Mouse (Mus musculus): ENCODE data around the gene Olfr742. TPM values are rescaled to one million over a fixed set of nuclear protein-coding genes. Genes with fewer than 3 reads are reported as not detected.

The Olfr742 gene
- polyA plus RNA-seq (2014; fragmentation: Illumina TruSeq; extraction: RNeasy Lipid Tissue Mini Kit (QIAGEN cat#74804); ENCODE audit: insufficient read depth, low read depth, low replicate concordance): not detected

DNA sequence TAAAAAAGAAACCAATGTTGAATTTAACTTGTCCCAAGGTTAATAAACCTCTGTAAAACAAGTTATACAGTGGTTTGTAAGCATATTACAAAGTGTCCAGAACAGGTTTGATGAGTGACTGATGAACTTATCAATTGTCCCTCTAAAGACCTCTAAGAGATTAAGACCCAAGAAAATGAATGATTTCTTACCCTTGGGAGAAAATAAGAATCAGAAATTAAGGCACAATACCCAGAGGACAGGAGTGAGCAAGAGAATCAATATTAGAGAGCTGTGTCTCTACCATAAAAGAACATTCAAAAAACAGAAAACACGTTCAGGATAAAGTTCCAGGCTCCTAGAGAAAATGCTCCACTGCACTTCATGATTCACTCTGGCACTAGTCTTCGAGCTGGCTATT lies at the start of gene Olfr742:
Gene Olfr742, plus strand, starts transcription at position 301 of the 400 bp plus-strand sequence.

DNA sequence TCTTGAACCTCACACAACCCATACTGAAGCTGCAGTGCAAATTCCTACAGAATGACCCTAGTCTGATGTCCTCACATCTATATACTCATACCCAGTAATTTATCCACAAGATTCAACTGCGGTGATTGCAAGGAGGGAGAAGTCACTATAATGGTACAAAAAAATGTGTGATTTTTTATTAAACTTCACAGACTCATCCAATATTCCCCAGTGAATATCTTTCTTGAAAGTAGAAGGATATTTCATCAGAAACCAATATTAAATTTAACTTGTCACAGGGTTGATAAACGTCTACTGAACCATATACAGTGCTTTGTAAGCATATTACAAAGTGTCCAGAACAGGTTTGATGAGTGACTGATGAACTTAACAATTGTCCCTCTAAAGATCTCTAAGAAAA lies 31.0 kb upstream of the Olfr742 start, which contains the start of gene Olfr741:
Gene Olfr741, plus strand, starts transcription at position 301 of the 400 bp plus-strand sequence.

DNA sequence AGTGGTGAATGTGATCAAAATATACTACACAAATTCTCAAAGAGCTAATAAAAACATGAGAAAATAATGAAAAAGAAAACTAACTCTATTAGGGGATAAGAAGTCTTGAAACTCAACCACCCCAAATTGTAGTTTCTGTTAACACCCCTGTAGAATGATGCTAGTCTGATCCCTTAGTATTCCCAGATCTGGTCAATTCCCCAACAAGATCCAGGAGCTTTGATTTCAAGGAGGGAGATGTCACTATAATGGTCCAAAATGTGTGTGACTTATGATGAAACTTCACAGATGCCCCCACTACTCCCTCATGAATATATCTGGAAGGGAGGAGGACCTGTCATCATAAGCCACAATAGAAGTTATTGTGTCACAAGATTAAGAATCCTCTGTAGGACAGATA lies 18.1 kb downstream of the Olfr742 start, which contains the start of gene Olfr743:
Gene Olfr743, plus strand, starts transcription at position 301 of the 400 bp plus-strand sequence.

Other genes starting within 250 kb of the Olfr742 start
- not detected for gene Olfr732, start 219.4 kb upstream of the Olfr742 start, polyA plus RNA-seq (2014; fragmentation: Illumina TruSeq; extraction: RNeasy Lipid Tissue Mini Kit (QIAGEN cat#74804); ENCODE audit: insufficient read depth, low read depth, low replicate concordance)
- not detected for gene Olfr733, start 202.1 kb upstream of the Olfr742 start, polyA plus RNA-seq (2014; fragmentation: Illumina TruSeq; extraction: RNeasy Lipid Tissue Mini Kit (QIAGEN cat#74804); ENCODE audit: insufficient read depth, low read depth, low replicate concordance)
- gene Olfr734, start 176.8 kb upstream of the Olfr742 start, polyA plus RNA-seq (2014; fragmentation: Illumina TruSeq; extraction: RNeasy Lipid Tissue Mini Kit (QIAGEN cat#74804); ENCODE audit: insufficient read depth, low read depth, low replicate concordance): not detected
- not detected for gene Olfr735, start 154.7 kb upstream of the Olfr742 start, polyA plus RNA-seq (2014; fragmentation: Illumina TruSeq; extraction: RNeasy Lipid Tissue Mini Kit (QIAGEN cat#74804); ENCODE audit: insufficient read depth, low read depth, low replicate concordance)
- gene Tlr11, start 145.7 kb upstream of the Olfr742 start, polyA plus RNA-seq (2014; fragmentation: Illumina TruSeq; extraction: RNeasy Lipid Tissue Mini Kit (QIAGEN cat#74804); ENCODE audit: insufficient read depth, low read depth, low replicate concordance): 0.20 TPM
- not detected for gene Olfr736, start 122.4 kb upstream of the Olfr742 start, polyA plus RNA-seq (2014; fragmentation: Illumina TruSeq; extraction: RNeasy Lipid Tissue Mini Kit (QIAGEN cat#74804); ENCODE audit: insufficient read depth, low read depth, low replicate concordance)
- gene Olfr738, start 96.0 kb upstream of the Olfr742 start, polyA plus RNA-seq (2014; fragmentation: Illumina TruSeq; extraction: RNeasy Lipid Tissue Mini Kit (QIAGEN cat#74804); ENCODE audit: insufficient read depth, low read depth, low replicate concordance): not detected
- gene Olfr739, start 85.0 kb upstream of the Olfr742 start, polyA plus RNA-seq (2014; fragmentation: Illumina TruSeq; extraction: RNeasy Lipid Tissue Mini Kit (QIAGEN cat#74804); ENCODE audit: insufficient read depth, low read depth, low replicate concordance): not detected
- gene Olfr740, start 58.1 kb upstream of the Olfr742 start, polyA plus RNA-seq (2014; fragmentation: Illumina TruSeq; extraction: RNeasy Lipid Tissue Mini Kit (QIAGEN cat#74804); ENCODE audit: insufficient read depth, low read depth, low replicate concordance): not detected
- gene Olfr741, start 30.9 kb upstream of the Olfr742 start, polyA plus RNA-seq (2014; fragmentation: Illumina TruSeq; extraction: RNeasy Lipid Tissue Mini Kit (QIAGEN cat#74804); ENCODE audit: insufficient read depth, low read depth, low replicate concordance): not detected
- gene Olfr743, start 18.2 kb downstream of the Olfr742 start, polyA plus RNA-seq (2014; fragmentation: Illumina TruSeq; extraction: RNeasy Lipid Tissue Mini Kit (QIAGEN cat#74804); ENCODE audit: insufficient read depth, low read depth, low replicate concordance): not detected
- not detected for gene Olfr744, start 111.3 kb downstream of the Olfr742 start, polyA plus RNA-seq (2014; fragmentation: Illumina TruSeq; extraction: RNeasy Lipid Tissue Mini Kit (QIAGEN cat#74804); ENCODE audit: insufficient read depth, low read depth, low replicate concordance)
- gene Olfr745, start 135.8 kb downstream of the Olfr742 start, polyA plus RNA-seq (2014; fragmentation: Illumina TruSeq; extraction: RNeasy Lipid Tissue Mini Kit (QIAGEN cat#74804); ENCODE audit: insufficient read depth, low read depth, low replicate concordance): not detected
- gene Olfr746, start 143.5 kb downstream of the Olfr742 start, polyA plus RNA-seq (2014; fragmentation: Illumina TruSeq; extraction: RNeasy Lipid Tissue Mini Kit (QIAGEN cat#74804); ENCODE audit: insufficient read depth, low read depth, low replicate concordance): not detected
- not detected for gene Olfr747, start 189.6 kb downstream of the Olfr742 start, polyA plus RNA-seq (2014; fragmentation: Illumina TruSeq; extraction: RNeasy Lipid Tissue Mini Kit (QIAGEN cat#74804); ENCODE audit: insufficient read depth, low read depth, low replicate concordance)
- gene Olfr748, start 203.8 kb downstream of the Olfr742 start, polyA plus RNA-seq (2014; fragmentation: Illumina TruSeq; extraction: RNeasy Lipid Tissue Mini Kit (QIAGEN cat#74804); ENCODE audit: insufficient read depth, low read depth, low replicate concordance): not detected
- gene Olfr749, start 241.5 kb downstream of the Olfr742 start, polyA plus RNA-seq (2014; fragmentation: Illumina TruSeq; extraction: RNeasy Lipid Tissue Mini Kit (QIAGEN cat#74804); ENCODE audit: insufficient read depth, low read depth, low replicate concordance): not detected